Mouse (Mus musculus): ENCODE results near the gene Olfr1029.
"Not testable (repeated sequence)": the region's sequence is repeated elsewhere in the genome, so short reads cannot be mapped to it uniquely, and the experiment has no call there.

Olfr1029 gene

DNA sequence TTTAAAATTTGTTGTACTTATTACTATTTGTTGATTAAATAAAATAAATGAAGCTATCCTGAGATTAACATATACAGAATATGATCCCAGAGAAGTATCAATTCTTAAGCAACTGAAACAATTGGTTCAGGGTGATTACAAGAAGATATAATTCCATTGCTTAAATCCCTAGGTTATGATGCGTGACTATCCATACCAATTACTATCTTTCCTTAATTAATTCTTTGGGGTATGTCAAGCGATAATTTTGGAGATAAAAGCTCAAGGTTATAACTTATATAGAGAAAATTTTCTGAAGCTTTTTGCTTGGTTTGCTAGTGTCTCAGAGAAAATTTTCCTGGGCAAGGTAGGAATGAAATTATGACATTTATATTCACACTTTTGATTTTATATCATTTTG is at the start of gene Olfr1029:
Gene Olfr1029, plus strand, starts transcription at position 301 of the 400 bp plus-strand sequence.
- DNase-seq (ENCODE audit: low read depth, low spot score) = no peak

GRCm38 (mm10) chr2:85950137-85950536 is 23.6 kb upstream of the Olfr1029 start, which contains the start of gene Olfr1028:
Gene Olfr1028 (plus strand): TSS chr2:85950437.
- DNase-seq (ENCODE audit: low read depth, low spot score) = no peak

DNA sequence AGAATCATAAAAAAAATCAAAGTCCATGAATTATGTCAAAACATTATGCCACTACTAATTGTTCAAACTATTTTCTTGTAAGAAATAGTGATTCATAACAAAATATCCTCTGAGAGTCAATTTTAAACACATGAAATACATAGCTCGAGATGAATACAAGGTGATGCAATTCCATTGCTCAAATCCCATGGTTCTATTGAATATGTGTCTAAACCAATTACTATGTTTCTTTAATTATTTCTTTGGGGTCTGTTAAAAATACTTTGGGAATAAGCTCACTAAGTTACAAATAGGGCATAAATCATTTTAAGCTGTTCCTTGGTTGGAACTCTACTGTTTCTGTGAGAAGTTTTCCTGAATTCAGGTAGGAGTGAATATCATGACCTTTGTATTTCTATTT is 5.3 kb downstream of the Olfr1029 start, which contains the start of gene Olfr1030:
Gene Olfr1030, plus strand, starts transcription at position 301 of the 400 bp plus-strand sequence.
- no peak for DNase-seq (ENCODE audit: low read depth, low spot score)

DNA sequence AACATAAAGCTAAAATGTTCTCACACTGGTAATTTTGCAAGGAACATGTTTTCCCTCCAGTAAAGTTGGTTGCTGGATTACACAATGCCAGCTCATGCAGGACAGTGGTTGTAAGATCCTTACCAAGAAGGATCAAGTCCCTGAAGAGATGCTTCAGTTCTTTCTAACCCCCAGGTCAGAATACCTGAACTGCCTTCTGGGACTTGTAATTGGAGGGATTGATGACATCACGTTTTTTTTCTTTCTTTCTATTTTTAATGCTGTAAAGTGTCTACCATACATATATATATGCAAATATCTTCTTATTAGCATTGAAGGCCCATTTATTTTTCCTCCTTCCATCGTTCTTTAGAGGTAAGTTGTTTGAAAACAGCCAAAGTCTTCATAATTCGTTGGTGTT is 16.3 kb downstream of the Olfr1029 start, which contains the start of gene Olfr1031:
Gene Olfr1031, plus strand, starts transcription at position 301 of the 400 bp plus-strand sequence.
- no peak for DNase-seq (ENCODE audit: low read depth, low spot score)

GRCm38 (mm10) chr2:86005240-86005639 is 31.5 kb downstream of the Olfr1029 start, which contains the start of gene Olfr1032:
Gene Olfr1032 (plus strand): TSS chr2:86005540.
- DNase-seq (ENCODE audit: low read depth, low spot score) = no peak

DNA sequence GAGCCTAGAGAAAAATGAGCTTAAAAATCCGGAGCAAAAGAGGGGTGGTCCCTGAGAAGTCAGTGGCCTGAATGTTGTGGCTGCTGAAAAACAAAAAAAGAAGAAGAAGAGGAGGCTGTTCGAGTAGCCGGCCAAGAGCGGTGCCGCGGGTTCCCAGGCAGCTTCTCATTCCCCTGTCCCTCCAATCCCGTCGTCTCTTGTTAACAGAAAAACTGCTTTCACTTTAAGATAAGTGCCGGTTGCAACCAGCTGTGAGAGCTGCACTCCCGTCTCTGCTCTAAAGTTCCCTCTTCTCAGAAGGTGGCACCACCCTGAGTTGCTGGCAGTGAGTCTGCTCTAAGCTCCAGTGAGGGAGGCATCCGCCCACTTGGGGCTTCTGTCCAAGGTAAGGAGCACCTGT is 46.7 kb downstream of the Olfr1029 start, which contains the start of gene Olfr1033:
Gene Olfr1033, plus strand, starts transcription at position 228 of the 400 bp plus-strand sequence.
- not testable (repeated sequence) for DNase-seq (ENCODE audit: low read depth, low spot score)

GRCm38 (mm10) chr2:86021518-86021917 is 47.8 kb downstream of the Olfr1029 start:
- not testable (repeated sequence) for DNase-seq (ENCODE audit: low read depth, low spot score)
